Mouse (Mus musculus) heart, embryonic 16.5 days (tissue): ENCODE data around the gene Tmem135. TPM values are rescaled to one million over a fixed set of nuclear protein-coding genes. Genes with fewer than 3 reads are reported as not detected.

Experiments
- ATAC-seq: fragments of 200-750 bp; cut with Nextera tagmentation; replicated peaks from 2 replicates; pipeline ENCODE4 v1.8.0; 2017; ENCODE audit warnings: moderate number of reproducible peaks; ENCODE audit not compliant: insufficient read depth, low FRiP score; ENCODE audit errors: extremely low read depth
- H3K27ac ChIP-seq: fragments of 300-500 bp; sonication (generic); 2 replicates; pipeline ENCODE4 v1.5.1; 2014; ENCODE audit warnings: mild to moderate bottlenecking, low read length, control low read depth, moderate library complexity
- H3K27me3 ChIP-seq: fragments of 300-500 bp; sonication (generic); 2 replicates; pipeline ENCODE4 v1.6.1; 2014; ENCODE audit warnings: low read length, mixed read lengths; ENCODE audit not compliant: control insufficient read depth, insufficient read depth
- H3K36me3 ChIP-seq: fragments of 300-500 bp; sonication (generic); 2 replicates; pipeline ENCODE4 v1.6.1; 2014; ENCODE audit not compliant: control insufficient read depth, insufficient read depth
- H3K4me1 ChIP-seq: fragments of 300-500 bp; sonication (generic); 2 replicates; pipeline ENCODE4 v1.6.1; 2014; ENCODE audit warnings: low read length, mixed read lengths; ENCODE audit not compliant: control insufficient read depth, insufficient read depth
- H3K4me2 ChIP-seq: fragments of 300-500 bp; sonication (generic); 2 replicates; pipeline ENCODE4 v1.6.1; 2014; ENCODE audit warnings: low read depth, mild to moderate bottlenecking, control low read depth, low read length
- H3K4me3 ChIP-seq: fragments of 300-500 bp; sonication (generic); 2 replicates; pipeline ENCODE4 v1.5.1; 2014; ENCODE audit warnings: mild to moderate bottlenecking, control low read depth, low read length
- H3K9ac ChIP-seq: fragments of 300-500 bp; sonication (generic); 2 replicates; pipeline ENCODE4 v1.6.1; 2014; ENCODE audit warnings: low read length, control low read depth
- H3K9me3 ChIP-seq: fragments of 300-500 bp; sonication (generic); replicated peaks from 2 replicates; pipeline ENCODE4 v1.6.1; 2016; ENCODE audit warnings: low read length; ENCODE audit not compliant: control insufficient read depth
- WGBS: fragments of 180-500 bp; shearing (Covaris S2); extraction: QIAGEN DNeasy Blood & Tissue Kit; methylation state at CpG from one replicate; pipeline ENCODE4 v1.1.7; 2014; 5-methylcytosine and 5-hydroxymethylcytosine counted together
- polyA plus RNA-seq: library from polyadenylated mRNA; unstranded; fragments of >200 nt; fragmentation: Nextera tagmentation; extraction: Ambion mirVana; gene quantifications from 2 replicates; pipeline ENCODE4 v1.2.1, GENCODE M21; 2015

Tmem135 gene
- polyA plus RNA-seq, 1 experiment from 2014 or later, result 27.8 TPM

DNA sequence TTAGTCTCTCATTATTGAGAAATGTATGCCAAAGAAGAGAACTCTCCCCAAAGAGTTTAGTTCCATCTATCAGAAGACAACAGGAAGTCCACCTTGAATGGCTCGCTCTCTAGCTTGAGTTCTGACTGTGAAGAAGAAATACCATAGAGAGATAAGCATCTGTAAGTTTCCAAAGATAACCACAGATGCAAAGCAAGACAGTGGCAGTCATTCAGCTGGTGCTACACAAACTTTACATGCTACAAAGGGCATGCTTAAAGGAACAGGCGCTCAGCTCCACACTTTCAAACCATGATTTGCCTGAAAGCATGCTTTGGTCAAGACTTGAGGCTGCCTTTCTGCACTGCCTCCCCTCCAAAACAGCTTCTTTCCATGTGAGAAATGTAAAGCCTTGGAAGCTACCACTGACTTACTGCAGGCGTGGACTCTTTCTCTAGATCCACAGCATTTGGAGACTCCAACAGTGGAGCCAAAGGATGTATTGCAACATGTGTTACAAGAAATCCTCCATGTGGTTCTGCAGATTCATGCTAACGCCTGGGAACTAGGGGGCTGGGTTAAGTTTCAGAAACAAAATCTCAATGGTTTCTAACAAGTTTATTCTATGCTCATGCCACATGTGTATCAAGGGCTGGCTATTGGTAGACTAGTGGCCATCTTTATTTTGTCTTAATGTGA, 232.1 kb downstream of the Tmem135 start:
- Histone ChIP-seq H3K4me3 (no peak overlapping the region), H3K4me2 (no peak overlapping the region), H3K36me3 (no peaks in the 10 kb centered on the region), H3K4me1 (no peaks in the 10 kb centered on the region), H3K9ac (no peak overlapping the region), H3K9me3 (no peaks in the 10 kb centered on the region), H3K27me3 (no peaks in the 10 kb centered on the region), H3K27ac (no peak overlapping the region)
- ATAC-seq, result no peak
- 83% methylated on average over 4 of the region's 4 CpGs for WGBS

DNA sequence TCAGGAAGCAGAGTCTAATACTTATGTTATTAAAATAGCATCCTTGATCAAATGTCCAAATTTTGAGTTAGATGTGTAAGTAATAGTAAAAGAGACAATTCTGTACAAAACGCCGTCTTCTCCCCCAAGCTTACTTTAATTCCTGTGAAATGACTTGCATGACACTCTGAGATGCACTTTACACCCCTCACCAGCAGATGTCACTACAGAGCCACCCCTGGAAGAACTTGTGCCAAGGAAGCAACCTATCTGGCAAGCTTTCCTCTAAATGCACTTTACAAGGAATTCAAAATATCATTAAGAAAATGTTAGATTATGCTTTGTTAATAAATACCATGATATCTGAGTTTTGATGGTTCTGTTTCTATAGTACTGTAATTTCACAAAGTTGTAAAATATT, 235.4 kb downstream of the Tmem135 start:
- no peak for ATAC-seq
- WGBS, result 28% methylated on average over 2 of the region's 2 CpGs
- H3K4me2 ChIP-seq, result no peak overlapping the region
- no peak overlapping the region for H3K4me3 ChIP-seq
- H3K27ac ChIP-seq, result no peak overlapping the region
- no peaks in the 10 kb centered on the region for H3K4me1 ChIP-seq
- H3K9me3 ChIP-seq, result no peaks in the 10 kb centered on the region
- H3K27me3 ChIP-seq, result no peaks in the 10 kb centered on the region
- no peaks in the 10 kb centered on the region for H3K36me3 ChIP-seq
- no peak overlapping the region for H3K9ac ChIP-seq

DNA sequence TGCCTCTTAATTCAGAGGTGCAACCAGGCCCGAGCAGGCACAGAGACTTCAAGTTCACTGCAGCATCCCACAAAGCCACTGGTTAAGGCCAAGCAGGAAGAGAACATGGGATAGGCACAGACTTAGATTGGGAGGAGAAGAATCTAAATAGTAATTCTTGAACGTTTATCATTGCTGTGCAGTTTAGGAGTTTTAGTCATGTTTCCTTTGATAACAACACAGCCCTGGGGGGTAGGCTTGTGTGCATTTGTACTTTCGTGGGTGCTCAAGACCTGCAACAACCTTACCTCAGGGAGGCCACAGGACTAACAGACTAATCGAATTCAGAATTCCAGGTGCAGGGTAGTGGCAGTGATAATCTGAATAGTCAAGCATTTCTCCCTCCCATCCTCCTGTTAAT, 238.5 kb downstream of the Tmem135 start:
- Histone ChIP-seq H3K4me1 (peaks cover 2% of the 10 kb centered on the region; the same call in 1 of the 2 replicates), H3K9me3 (no peaks in the 10 kb centered on the region), H3K4me3 (no peak overlapping the region), H3K9ac (no peak overlapping the region), H3K4me2 (no peak overlapping the region), H3K27ac (no peak overlapping the region), H3K27me3 (no peaks in the 10 kb centered on the region), H3K36me3 (no peaks in the 10 kb centered on the region)
- WGBS, result 73% methylated on average over 4 of the region's 4 CpGs
- ATAC-seq, result no peak

DNA sequence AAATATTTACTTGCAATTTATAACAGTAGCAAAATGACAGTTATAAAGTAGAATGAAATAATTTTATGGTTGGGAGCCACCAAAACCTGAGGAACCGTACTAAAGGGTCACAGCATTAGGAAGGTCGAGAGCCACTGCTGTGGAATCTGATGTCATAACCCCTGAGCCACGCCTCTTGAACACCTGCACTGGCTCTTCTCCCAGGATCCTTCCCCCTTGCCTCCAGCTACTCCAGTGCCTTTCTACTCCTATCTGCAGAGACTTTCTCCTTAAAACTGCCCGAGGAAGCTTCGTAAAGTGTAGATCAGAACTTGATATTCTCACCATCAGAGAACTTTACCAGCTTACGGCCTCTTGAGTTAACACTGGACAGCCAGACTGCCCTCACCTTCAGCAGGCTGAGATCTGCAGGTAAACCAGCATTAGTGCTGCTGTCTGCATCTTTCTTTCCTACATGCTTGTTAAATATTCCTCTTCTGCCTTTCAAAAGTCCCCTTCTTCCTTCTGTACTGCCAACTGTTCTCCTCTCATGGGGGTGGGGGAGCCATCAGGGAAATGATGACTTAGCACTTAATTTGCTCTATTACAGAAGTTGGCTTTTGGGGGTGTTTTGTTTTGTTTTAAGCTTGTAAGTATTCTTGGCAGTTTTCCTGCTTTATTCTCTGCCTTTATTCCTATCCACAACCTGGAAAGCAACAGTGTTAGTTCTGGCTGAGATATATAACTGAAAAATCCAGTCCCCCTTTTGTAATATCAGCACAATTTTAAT, 242.2 kb downstream of the Tmem135 start:
- H3K9ac ChIP-seq, result no peak overlapping the region
- no peak overlapping the region for H3K4me2 ChIP-seq
- H3K27me3 ChIP-seq, result no peaks in the 10 kb centered on the region
- H3K4me1 ChIP-seq, result peaks cover 8% of the 10 kb centered on the region; the same call in 1 of the 2 replicates
- WGBS, result 81% methylated on average over 6 of the region's 6 CpGs
- no peak overlapping the region for H3K4me3 ChIP-seq
- no peak overlapping the region for H3K27ac ChIP-seq
- no peak for ATAC-seq
- H3K9me3 ChIP-seq, result no peaks in the 10 kb centered on the region
- peaks cover 5% of the 10 kb centered on the region; the same call in 1 of the 2 replicates for H3K36me3 ChIP-seq

DNA sequence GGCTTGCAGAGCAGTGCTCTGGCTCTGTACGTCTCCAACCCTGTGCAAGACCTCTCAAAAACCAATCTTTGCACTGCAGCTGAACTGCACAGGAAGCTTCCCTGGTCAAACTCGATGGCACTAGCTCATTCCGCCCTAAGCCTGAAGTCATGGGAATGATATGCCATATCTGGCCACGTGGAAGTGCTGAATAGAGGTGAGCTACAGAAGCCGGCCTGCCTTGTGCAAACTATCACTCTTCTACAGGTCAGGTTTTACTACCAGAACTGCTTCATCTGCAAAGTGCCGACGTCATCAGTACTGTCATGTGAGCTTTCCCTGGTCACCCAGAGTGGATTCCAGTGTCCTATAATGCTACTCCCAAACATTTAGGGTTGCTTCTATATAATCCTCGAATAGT, 246.7 kb downstream of the Tmem135 start:
- no peak for ATAC-seq
- Histone ChIP-seq H3K4me1 (peaks cover 8% of the 10 kb centered on the region; the same call in 1 of the 2 replicates), H3K4me2 (no peak overlapping the region), H3K9me3 (no peaks in the 10 kb centered on the region), H3K9ac (no peak overlapping the region), H3K27me3 (no peaks in the 10 kb centered on the region), H3K36me3 (peaks cover 14% of the 10 kb centered on the region), H3K4me3 (no peak overlapping the region), H3K27ac (no peak overlapping the region)
- 53% methylated on average over 8 of the region's 8 CpGs for WGBS

DNA sequence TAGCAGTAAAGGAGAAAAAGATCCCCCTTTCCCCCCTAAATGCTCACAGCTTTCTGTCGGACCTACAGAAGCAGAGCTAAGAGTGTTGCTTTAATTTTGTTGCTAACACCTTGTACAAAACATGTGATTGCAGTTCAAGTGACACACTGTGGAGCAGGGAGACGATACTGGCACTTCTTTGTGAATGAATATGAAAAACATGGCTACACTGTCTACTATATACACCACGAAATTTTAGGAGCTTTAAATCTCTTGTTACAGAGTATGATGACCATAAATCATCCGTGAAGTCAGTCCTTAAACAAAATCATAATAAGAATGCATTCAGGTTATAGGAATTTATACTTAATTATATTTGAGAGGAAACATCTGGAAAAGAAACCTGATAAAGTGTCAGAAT, 247.4 kb downstream of the Tmem135 start:
- Histone ChIP-seq H3K36me3 (peaks cover 14% of the 10 kb centered on the region), H3K9ac (no peak overlapping the region), H3K9me3 (no peaks in the 10 kb centered on the region), H3K4me2 (no peak overlapping the region), H3K27me3 (no peaks in the 10 kb centered on the region), H3K27ac (no peak overlapping the region), H3K4me3 (no peak overlapping the region), H3K4me1 (peaks cover 5% of the 10 kb centered on the region; the same call in 1 of the 2 replicates)
- 66% methylated on average over 4 of the region's 4 CpGs for WGBS
- ATAC-seq, result no peak

DNA sequence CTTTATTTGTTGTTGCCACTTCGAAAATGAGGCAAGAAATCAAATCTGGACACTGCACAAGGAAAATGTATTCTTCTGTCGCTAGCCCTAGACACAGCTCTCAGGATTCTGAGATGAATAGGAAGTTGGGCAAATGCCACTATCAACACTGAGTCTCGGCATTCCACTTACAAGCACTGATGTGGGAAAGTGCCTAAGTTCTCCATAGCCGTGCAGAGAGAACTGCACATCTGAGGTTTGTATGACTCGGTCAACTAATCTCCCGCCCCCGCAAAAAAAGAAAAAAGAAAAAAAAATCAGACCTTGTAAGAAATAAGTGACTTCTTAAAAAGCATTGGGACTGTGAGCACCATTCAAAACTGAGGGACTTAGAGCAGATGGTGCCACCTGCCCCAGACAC, 248.3 kb downstream of the Tmem135 start:
- H3K27ac ChIP-seq, result peak overlapping the region; percentile 22; the same call in 1 of the 2 replicates
- peaks cover 5% of the 10 kb centered on the region; the same call in 1 of the 2 replicates for H3K4me1 ChIP-seq
- no peak overlapping the region for H3K4me2 ChIP-seq
- 53% methylated on average over 7 of the region's 7 CpGs for WGBS
- H3K36me3 ChIP-seq, result peaks cover 14% of the 10 kb centered on the region
- no peak overlapping the region for H3K9ac ChIP-seq
- no peaks in the 10 kb centered on the region for H3K27me3 ChIP-seq
- H3K4me3 ChIP-seq, result no peak overlapping the region
- no peaks in the 10 kb centered on the region for H3K9me3 ChIP-seq
- no peak for ATAC-seq

DNA sequence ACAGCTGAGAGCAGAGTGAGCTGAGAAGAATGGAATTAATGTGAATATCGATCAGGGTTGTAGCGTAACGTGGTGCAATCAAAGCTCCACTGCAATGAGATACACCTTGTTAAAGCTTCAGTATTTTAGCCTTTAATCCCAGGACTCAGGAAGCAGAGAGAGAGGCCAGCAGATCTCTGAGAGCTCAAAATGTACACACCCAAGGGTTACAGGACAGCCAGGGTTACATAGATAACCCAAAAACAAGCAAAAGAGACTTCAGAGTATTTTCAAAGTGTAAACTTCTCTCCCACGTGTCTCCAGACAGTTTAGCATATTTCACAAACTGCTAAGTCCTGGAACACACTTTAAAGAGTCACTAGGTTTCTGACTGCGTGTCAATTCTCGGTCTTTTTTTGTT, 248.8 kb downstream of the Tmem135 start:
- Histone ChIP-seq H3K27ac (peak overlapping the region; percentile 22; the same call in 1 of the 2 replicates), H3K4me1 (peaks cover 5% of the 10 kb centered on the region; the same call in 1 of the 2 replicates), H3K9ac (no peak overlapping the region), H3K9me3 (no peaks in the 10 kb centered on the region), H3K4me3 (no peak overlapping the region), H3K4me2 (no peak overlapping the region), H3K36me3 (peaks cover 14% of the 10 kb centered on the region), H3K27me3 (no peaks in the 10 kb centered on the region)
- WGBS, result 69% methylated on average over 6 of the region's 6 CpGs
- no peak for ATAC-seq

DNA sequence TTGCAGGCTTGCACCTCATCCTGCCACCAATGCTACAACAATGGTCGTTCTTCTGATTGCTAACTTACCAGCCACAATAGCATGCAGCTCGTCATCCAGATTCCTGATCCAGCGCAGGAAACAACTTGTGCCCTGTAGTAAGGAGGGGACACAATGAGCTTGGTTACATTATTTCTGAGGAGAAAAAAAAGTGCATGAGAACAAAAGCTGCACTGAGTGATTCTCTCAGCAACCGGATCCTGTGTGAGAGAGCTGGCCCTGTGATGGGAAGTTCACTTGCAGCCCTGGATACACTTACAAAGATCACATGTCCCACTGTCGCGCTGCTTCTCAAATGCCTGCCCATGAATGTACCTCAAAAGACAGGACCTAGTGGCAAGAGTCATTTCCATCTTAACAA, 252.7 kb downstream of the Tmem135 start:
- H3K36me3 ChIP-seq, result peaks cover 12% of the 10 kb centered on the region
- no peaks in the 10 kb centered on the region for H3K9me3 ChIP-seq
- 75% methylated on average over 6 of the region's 6 CpGs for WGBS
- H3K4me1 ChIP-seq, result no peaks in the 10 kb centered on the region
- ATAC-seq, result peak; percentile 32; the same call in 1 of the 2 replicates
- no peaks in the 10 kb centered on the region for H3K27me3 ChIP-seq
- no peak overlapping the region for H3K9ac ChIP-seq
- H3K27ac ChIP-seq, result peak overlapping the region; percentile 57
- no peak overlapping the region for H3K4me3 ChIP-seq
- no peak overlapping the region for H3K4me2 ChIP-seq
